Mouse (Mus musculus) limb, embryonic 14.5 days (tissue): ENCODE measurements around the gene Kirrel3. TPM values are rescaled to one million over a fixed set of nuclear protein-coding genes. Genes with fewer than 3 reads are reported as not detected.

Experiments used
- ATAC-seq: fragments of 200-750 bp; cut with Nextera tagmentation; 2 replicates; pipeline ENCODE4 v1.8.0; 2017; ENCODE audit warnings: low read depth, moderate number of reproducible peaks, moderate TSS enrichment; ENCODE audit not compliant: low FRiP score
- DNase-seq: peaks from one replicate; pipeline ENCODE4 v3.0.0-alpha.2; 2015; ENCODE audit warnings: low spot score
- H3K27ac ChIP-seq: fragments of 300-500 bp; sonication (generic); replicated peaks from 2 replicates; pipeline ENCODE4 v1.5.1; 2014; ENCODE audit warnings: low read depth, mild to moderate bottlenecking, low read length, moderate library complexity, mixed read lengths
- H3K27me3 ChIP-seq: fragments of 300-500 bp; sonication (generic); 2 replicates; pipeline ENCODE4 v1.6.1; 2014; ENCODE audit warnings: low read length, mixed read lengths; ENCODE audit not compliant: control insufficient read depth, insufficient read depth
- H3K36me3 ChIP-seq: fragments of 300-500 bp; sonication (generic); 2 replicates; pipeline ENCODE4 v1.6.1; 2014; ENCODE audit warnings: mild to moderate bottlenecking, low read length, moderate library complexity, mixed read lengths; ENCODE audit not compliant: control insufficient read depth, insufficient read depth
- H3K4me1 ChIP-seq: fragments of 300-500 bp; sonication (generic); 2 replicates; pipeline ENCODE4 v1.6.1; 2014; ENCODE audit warnings: antibody characterized with exemption, low read length, mixed read lengths; ENCODE audit not compliant: control insufficient read depth, insufficient read depth
- H3K4me2 ChIP-seq: fragments of 300-500 bp; sonication (generic); replicated peaks from 2 replicates; pipeline ENCODE4 v1.6.1; 2014; ENCODE audit warnings: low read depth, mild to moderate bottlenecking, low read length, moderate library complexity; ENCODE audit not compliant: severe bottlenecking
- H3K4me3 ChIP-seq: fragments of 300-500 bp; sonication (generic); replicated peaks from 2 replicates; pipeline ENCODE4 v1.5.1; 2014; ENCODE audit warnings: low read length
- H3K9ac ChIP-seq: fragments of 300-500 bp; sonication (generic); 2 replicates; pipeline ENCODE4 v1.6.1; 2014; ENCODE audit warnings: mild to moderate bottlenecking, low read depth, low read length, moderate library complexity; ENCODE audit not compliant: severe bottlenecking
- H3K9me3 ChIP-seq: fragments of 300-500 bp; sonication (generic); 2 replicates; pipeline ENCODE4 v1.6.1; 2016; ENCODE audit warnings: low read length; ENCODE audit not compliant: control insufficient read depth
- POLR2A ChIP-seq: fragments of 200-500 bp; IDR thresholded peaks from 2 replicates; pipeline ENCODE4 v1.8.0; 2012; ENCODE audit warnings: inconsistent platforms, mild to moderate bottlenecking, moderate library complexity, borderline replicate concordance; ENCODE audit not compliant: insufficient read depth, insufficient read length; ENCODE audit errors: extremely low read depth
- WGBS: fragments of 180-500 bp; shearing (Covaris S2); extraction: QIAGEN DNeasy Blood & Tissue Kit; methylation state at CpG from one replicate; pipeline ENCODE4 v1.1.7; 2014; 5-methylcytosine and 5-hydroxymethylcytosine counted together
- polyA plus RNA-seq, 2 experiments: library from polyadenylated mRNA; depleted of rRNA in 1 of 2; stranded (reverse) in 1 of 2; unstranded in 1 of 2; fragments of >200 nt; fragmentation: Nextera tagmentation in 1 of 2; extraction: Ambion mirVana in 1 of 2; gene quantifications; 2 replicates each; pipeline versions ENCODE4 v1.2.1 to v1.2.3; 2012 to 2014

Gene Kirrel3
- polyA plus RNA-seq, 2 experiments, result 10.1 to 14.6 TPM

DNA sequence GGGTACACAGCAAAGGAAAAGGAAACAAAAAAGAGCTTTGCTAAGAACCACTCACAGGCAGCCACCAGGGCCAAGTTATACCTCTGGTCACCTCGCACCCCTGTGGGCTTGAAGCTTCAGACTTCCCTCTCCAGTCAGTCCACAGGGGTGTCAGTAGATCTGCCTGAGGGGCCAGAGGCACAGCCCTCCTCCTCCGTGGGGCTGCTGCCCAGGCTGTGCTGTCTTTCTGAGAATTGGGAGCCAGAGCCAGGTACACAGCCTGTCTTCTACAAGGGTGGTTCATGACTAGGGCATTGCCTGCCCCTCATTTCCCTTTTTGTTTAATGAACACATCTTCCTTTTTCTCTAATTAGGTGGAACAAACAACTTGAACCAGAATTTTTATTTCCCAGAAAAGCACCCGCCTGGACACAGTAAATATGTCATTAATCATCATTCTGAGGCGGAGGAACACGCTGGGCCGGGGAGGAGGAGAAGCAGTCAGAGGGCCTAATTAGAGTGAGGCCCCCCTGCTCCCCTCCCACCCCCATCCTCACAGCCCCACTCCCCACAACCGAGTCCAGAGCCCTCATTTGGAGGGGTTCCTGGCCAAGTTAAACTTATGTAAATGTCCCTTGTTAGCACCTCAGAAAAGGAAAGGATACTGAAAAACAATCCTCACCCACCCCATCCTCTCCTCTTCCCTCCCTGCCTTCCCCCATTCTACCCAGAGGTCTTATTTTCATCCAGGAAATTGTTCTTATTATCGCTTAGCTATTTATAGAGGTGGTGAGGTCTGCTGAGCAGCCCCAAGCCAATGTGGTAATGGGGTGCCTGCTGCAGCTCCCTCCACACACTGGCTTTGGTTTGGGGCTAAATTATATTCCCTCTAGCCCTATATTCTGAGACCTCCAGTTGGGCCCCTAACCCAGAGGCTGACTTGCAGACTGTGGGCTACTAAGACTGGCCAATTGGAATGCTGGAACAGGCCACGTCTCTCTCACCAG, 512.5 kb downstream of the Kirrel3 start:
- no peak for TF ChIP-seq POLR2A
- Histone ChIP-seq H3K27me3 (no peaks in the 10 kb centered on the region), H3K9me3 (no peaks in the 10 kb centered on the region), H3K4me2 (no peak overlapping the region), H3K4me3 (no peak overlapping the region), H3K27ac (no peak overlapping the region), H3K4me1 (0 out of 2 replicates have a peak, but pooled peaks cover 13% of the 10 kb centered on the region), H3K36me3 (no peaks in the 10 kb centered on the region), H3K9ac (no peak overlapping the region)
- 19% methylated on average over 9 of the region's 9 CpGs for WGBS
- no peak for ATAC-seq
- no peak for DNase-seq

GRCm38 (mm10) chr9:35004113-35004512, 518.4 kb downstream of the Kirrel3 start:
- Histone ChIP-seq H3K27me3 (no peaks in the 10 kb centered on the region), H3K4me2 (no peak overlapping the region), H3K4me1 (0 out of 2 replicates have a peak, but pooled peaks cover 3% of the 10 kb centered on the region), H3K4me3 (no peak overlapping the region), H3K27ac (no peak overlapping the region), H3K9ac (no peak overlapping the region), H3K36me3 (no peaks in the 10 kb centered on the region), H3K9me3 (no peaks in the 10 kb centered on the region)
- WGBS, result 36% methylated on average over 4 of the region's 4 CpGs
- peak; percentile 49 for DNase-seq
- peak; percentile 87 for ATAC-seq
- TF ChIP-seq POLR2A, result no peak

GRCm38 (mm10) chr9:35007697-35008341, 522.1 kb downstream of the Kirrel3 start:
- WGBS, result 77% methylated on average over 14 of the region's 14 CpGs
- ATAC-seq, result no peak
- Histone ChIP-seq H3K9me3 (no peaks in the 10 kb centered on the region), H3K27ac (no peak overlapping the region), H3K4me1 (0 out of 2 replicates have a peak, but pooled peaks cover 3% of the 10 kb centered on the region), H3K4me3 (no peak overlapping the region), H3K27me3 (no peaks in the 10 kb centered on the region), H3K36me3 (no peaks in the 10 kb centered on the region), H3K9ac (no peak overlapping the region), H3K4me2 (no peak overlapping the region)
- DNase-seq, result no peak
- no peak for TF ChIP-seq POLR2A

- Histone ChIP-seq H3K36me3 (no peaks in the 10 kb centered on the region), H3K4me2 (no peak overlapping the region), H3K9ac (no peak overlapping the region), H3K4me3 (no peak overlapping the region), H3K27me3 (no peaks in the 10 kb centered on the region), H3K9me3 (no peaks in the 10 kb centered on the region), H3K4me1 (peaks cover 19% of the 10 kb centered on the region), H3K27ac (no peak overlapping the region)
- no peak for TF ChIP-seq POLR2A
- WGBS, result 46% methylated on average over 4 of the region's 4 CpGs
- DNase-seq, result no peak
- no peak for ATAC-seq
Measured at GRCm38 (mm10) chr9:35016762-35017161, 531.1 kb downstream of the Kirrel3 start.

GRCm38 (mm10) chr9:35017563-35017962, 531.9 kb downstream of the Kirrel3 start:
- ATAC-seq (0 out of 2 replicates have a peak, but pooled peaks have one; percentile 27), DNase-seq (no peak)
- 1% methylated on average over 13 of the region's 13 CpGs for WGBS
- Histone ChIP-seq H3K9me3 (no peaks in the 10 kb centered on the region), H3K4me3 (no peak overlapping the region), H3K36me3 (no peaks in the 10 kb centered on the region), H3K27me3 (no peaks in the 10 kb centered on the region), H3K27ac (no peak overlapping the region), H3K9ac (0 out of 2 replicates have a peak overlapping the region, but pooled peaks have one; percentile 25), H3K4me1 (peaks cover 19% of the 10 kb centered on the region), H3K4me2 (peak overlapping the region; percentile 29; the same call in 1 of the 2 replicates)
- no peak for TF ChIP-seq POLR2A
